Mouse (Mus musculus) ovary, adult 18-20 months (tissue): Measurements from ENCODE around the gene Deup1.
A peak's percentile ranks its signal among the peaks of the same experiment; 100 is the strongest.

ENCODE experiments used
- DNase-seq: peaks from one replicate; pipeline ENCODE4 v3.0.0; 2022; ENCODE audit warnings: low spot score, mixed read lengths

The Deup1 gene

GRCm38 (mm10) chr9:15533336-15534070, 94.2 kb downstream of the Deup1 start:
- DNase-seq = no peak

- no peak for DNase-seq
These were observed 96.5 kb downstream of the Deup1 start for GRCm38 (mm10) chr9:15531204-15531603.

- no peak for DNase-seq
These were observed 97.8 kb downstream of the Deup1 start for GRCm38 (mm10) chr9:15529965-15530320.

GRCm38 (mm10) chr9:15529275-15529964, 98.3 kb downstream of the Deup1 start:
- DNase-seq = no peak

GRCm38 (mm10) chr9:15528368-15528767, 99.4 kb downstream of the Deup1 start:
- no peak for DNase-seq

GRCm38 (mm10) chr9:15527846-15528245, 99.9 kb downstream of the Deup1 start:
- no peak for DNase-seq

- no peak for DNase-seq
These were observed 101.2 kb downstream of the Deup1 start for GRCm38 (mm10) chr9:15526539-15526938.

GRCm38 (mm10) chr9:15525246-15525645, 102.5 kb downstream of the Deup1 start:
- no peak for DNase-seq

GRCm38 (mm10) chr9:15523646-15524045, 104.1 kb downstream of the Deup1 start:
- no peak for DNase-seq

GRCm38 (mm10) chr9:15522887-15523286, 104.8 kb downstream of the Deup1 start:
- DNase-seq = no peak

- peak; percentile 69 for DNase-seq
These were observed 105.4 kb downstream of the Deup1 start for GRCm38 (mm10) chr9:15522348-15522747.

- no peak for DNase-seq
These were observed 109.8 kb downstream of the Deup1 start for GRCm38 (mm10) chr9:15517979-15518378.

GRCm38 (mm10) chr9:15516007-15516406, 111.7 kb downstream of the Deup1 start:
- DNase-seq = no peak

- no peak for DNase-seq
These were observed 114.8 kb downstream of the Deup1 start for GRCm38 (mm10) chr9:15512918-15513317.

- no peak for DNase-seq
These were observed 117.0 kb downstream of the Deup1 start for GRCm38 (mm10) chr9:15510557-15511310.
